Mouse (Mus musculus): Measurements from ENCODE around the gene Nup210l.

DNA sequence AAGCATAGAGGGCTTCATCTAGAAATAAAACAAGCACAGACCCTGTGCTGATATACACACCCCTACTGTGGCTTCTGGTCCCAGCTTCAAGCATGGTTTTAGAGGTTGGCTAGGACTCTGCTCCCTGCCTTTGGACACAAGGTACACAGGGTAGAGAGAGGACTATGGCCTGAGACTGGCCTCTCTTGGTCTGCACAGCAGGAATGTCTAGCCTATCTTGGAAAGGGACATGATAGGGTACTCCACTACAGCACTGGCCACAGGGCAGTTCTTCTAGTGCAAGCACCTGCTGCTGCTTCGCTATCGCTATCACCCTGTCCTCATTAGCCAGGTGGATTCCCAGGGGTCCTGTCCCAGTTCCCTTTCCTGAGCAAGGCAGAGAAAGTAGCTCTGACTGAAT is 137.3 kb downstream of the Nup210l start:
- TF ChIP-seq CTCF (conservative IDR thresholded peaks at IDR 0.05; ENCODE audit: low read length) = no peak
- TF ChIP-seq POU5F1 (IDR thresholded peaks at IDR 0.05; ENCODE audit: borderline replicate concordance, low read length) = no peak
- no peak for TF ChIP-seq NANOG (IDR thresholded peaks at IDR 0.05; ENCODE audit: borderline replicate concordance, low read length)

All from E14TG2a.4 (cell line).